Mouse (Mus musculus) lung, postnatal 36 days (tissue): ENCODE measurements around the gene Gpcpd1.
A peak's percentile ranks its signal among the peaks of the same experiment; 100 is the strongest.

ENCODE experiments used
- DNase-seq: peaks from one replicate; pipeline ENCODE4 v3.0.0; 2022; ENCODE audit warnings: mixed read lengths

The Gpcpd1 gene

DNA sequence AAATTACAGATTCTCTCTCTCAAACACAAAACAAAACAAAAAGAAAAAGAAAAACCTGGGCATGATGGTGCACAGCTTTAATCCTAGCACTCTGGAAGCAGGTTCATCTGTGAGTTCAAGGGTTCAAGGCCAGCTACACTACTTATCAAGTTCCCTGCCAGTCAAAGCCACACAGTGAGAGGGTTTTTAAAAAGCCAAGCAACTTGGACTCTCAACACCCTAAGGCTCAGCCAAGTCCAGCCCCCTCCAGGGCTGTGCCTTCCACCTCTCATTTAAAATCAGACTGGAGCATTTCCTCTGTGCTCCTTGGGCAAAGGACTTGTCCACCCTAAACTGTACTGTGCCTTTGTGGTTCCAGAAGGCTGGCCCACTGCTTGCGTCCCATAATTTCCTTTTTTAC lies 3.3 kb downstream of the Gpcpd1 start:
- no peak for DNase-seq

DNA sequence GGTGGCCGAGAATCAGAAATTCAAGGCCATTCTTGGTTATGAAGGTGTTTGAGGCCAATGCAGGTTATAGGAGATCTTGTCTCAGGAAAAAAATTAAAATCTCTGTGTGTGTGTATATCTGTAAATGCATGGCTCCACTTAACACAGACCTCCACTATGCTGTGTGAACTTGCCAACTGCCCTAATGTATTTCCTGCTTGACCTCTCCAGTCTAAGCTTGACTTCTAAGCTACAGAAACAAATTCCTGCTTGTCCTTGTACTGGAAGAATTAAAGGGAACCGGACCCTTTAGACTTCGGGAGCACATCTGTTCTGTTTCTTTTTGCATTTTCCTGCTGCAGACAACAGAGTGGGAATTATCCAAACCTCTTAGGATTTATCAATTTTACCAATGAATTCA lies 4.4 kb downstream of the Gpcpd1 start:
- no peak for DNase-seq

DNA sequence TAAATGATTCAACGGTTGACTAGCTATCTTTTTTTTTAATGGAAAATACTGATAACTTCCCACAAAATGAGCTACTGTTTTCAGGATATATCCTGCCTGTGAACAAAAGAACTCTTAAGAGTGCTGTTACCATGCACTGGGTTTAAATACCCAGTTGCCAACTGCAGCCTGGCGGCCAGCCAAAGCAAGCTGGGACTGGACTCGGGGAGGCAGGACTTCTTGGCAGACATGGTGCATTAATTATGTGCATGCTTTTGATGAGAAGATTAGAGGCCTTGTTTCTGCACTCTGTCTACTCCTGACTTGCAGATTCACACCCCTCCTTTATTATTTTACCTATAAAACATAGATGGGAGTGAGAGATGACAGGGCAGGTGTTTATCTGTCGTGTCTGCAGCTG lies 5.3 kb downstream of the Gpcpd1 start:
- peak; percentile 83 for DNase-seq

DNA sequence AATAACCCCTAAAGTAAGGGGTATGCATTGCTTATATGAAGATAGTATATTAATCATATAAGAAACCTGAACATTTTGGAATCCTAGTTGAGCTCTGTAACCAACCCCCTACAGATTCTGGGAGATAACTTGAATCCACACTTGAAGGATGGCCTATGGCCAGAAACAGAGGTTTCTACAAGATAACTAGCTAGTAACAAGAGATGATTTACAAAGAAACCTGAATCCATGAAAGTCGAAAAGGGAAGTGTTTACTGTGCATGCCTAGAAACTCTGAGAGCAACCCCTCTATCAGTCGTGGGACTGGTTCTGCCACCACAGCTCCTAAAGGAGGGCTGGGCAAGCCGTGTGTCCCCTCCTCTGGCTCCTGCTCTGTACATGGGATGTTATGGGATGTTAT lies 7.8 kb downstream of the Gpcpd1 start:
- no peak for DNase-seq

DNA sequence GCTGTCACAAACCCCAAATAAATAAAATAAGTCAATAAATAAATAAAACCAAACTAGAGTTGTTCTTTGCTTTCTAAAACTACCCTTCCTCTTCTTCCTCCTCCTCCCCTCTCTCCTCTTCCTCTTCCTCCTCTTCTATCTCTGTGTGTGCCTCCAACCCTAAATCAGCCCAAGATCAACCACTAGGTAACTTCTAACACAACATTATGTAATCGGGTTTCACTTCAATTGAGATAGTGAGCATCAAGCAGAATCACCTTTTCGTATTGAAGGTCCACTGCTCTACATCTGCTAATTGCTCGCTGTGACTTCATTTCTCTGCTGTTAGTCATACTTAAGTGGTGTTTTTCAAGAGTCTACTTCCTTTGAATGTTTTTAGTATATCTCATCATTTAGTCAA lies 8.8 kb downstream of the Gpcpd1 start:
- no peak for DNase-seq

DNA sequence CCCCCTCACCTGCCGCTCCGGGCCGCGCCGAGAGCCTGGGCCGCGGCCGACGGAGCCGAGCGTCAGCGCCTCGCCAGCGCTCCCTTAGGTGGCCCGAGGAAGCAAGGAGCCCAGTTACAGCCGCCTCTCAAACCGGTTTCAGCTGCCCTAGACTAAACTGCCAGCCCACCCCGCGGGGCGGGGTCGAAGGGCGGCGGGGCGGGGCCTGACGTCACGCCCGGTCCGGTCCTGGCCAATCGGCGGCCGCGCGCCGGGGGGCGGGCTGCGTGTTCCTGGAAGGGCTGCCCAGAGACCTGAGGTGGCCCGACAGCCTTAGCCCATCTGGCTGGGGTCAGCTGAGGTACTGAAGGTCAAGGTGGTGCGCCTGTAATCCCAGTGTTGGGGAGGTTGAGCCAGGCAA lies 9.5 kb downstream of the Gpcpd1 start:
- DNase-seq, result peak; percentile 99

DNA sequence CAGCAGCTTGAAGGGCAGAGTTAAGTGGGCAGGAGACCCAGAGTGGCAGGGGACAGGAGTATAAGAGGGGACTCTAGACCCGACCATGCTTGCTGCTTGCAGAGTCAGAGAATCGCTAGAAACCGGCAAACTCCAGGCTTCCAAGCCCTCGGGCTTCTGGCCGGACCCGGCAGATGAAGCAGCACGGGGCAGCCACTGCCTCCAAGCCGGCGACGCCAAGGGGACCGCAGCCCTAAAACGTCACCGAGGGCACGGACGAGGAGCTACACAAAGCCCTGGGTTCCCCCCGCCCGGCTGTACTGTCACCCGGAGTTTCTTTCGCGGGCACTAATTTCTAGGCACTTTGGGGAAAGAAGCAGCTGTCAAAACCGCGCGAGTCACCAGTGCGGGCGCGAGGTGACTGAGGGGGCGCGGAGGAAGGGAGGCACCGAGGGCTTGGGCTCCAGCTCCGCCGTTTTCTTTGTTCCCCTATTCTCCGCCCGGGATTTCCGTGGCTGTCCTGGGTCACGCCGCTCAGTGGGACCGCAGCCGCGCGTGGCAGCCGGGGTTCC lies 10.0 kb downstream of the Gpcpd1 start:
- DNase-seq, result peak; percentile 60

DNA sequence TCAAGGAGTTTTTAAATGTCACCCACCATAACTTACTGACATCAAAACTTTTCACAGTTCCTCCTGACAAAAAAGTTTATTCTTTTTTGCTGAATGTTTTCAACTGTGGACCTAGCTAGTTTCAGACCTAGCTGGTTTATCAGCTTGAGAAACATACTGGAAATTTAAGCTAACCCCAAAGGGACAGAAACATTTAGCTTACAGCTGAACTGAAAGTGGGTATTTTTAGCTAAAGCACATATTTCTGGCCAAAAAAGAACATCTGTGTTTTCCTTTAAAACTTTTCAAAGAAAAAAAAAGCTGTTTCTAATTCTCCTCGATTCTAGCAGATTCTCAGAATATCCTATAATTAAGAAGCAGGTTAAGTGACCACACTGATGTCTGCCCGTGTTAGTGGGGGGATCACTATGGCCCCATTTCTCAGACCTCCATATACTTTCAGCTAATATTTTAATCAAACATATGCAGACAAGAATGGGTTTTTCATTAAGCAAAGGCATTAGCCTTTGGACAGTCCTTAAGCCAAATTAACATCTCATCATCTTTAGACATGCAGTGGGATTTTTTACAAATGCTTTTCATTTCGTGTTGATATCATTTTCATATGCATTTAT lies 10.9 kb downstream of the Gpcpd1 start:
- no peak for DNase-seq

DNA sequence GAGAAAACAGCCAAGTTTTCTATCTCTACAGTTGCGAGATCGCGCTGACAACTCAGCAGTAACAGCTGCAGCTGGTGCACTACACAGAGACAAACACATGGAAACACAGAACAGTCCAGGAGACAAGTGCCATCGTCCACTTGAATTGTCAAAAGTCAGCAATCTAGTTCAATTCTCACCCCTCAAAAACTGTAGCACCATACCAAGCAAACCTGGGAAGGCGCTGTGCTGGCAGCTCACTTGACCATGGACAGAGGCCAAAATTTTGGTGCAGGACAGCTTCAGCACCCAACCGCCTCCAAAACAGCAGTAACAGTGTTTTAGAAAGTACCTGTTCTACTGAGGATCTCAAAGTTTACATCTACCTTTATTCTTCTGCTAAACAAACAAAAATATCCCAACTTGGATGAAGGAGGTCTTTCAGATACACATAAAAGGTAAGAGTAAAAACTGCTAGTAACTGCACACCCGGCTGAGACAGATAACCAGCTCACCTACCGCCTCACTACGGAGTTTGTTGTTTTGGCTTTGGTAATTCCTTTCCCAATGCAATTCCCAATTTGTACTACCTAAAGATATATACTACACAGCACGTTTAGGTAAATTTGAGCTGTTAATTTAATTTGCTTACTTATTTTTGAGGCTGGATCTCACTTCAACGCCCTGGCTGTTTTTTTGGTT lies 11.6 kb downstream of the Gpcpd1 start:
- peak; percentile 67 for DNase-seq

DNA sequence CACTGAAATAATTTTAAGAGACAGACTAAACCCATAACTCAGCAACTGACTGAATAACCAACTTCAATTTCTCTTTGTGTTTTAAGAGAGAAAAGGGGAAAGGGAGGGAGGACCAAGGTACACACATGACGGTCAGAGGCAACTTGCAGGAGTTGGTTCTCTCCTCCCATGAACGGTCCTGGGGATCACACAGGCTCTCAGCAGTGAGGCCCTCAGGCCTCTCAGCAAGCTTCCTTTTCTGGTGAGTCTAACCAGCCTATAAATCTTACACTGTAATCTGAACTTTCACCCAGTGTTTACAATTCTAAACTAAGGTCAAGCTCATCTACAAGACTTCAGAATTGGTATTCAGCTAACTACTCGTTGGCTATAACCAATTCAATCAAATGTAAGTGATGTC lies 12.3 kb downstream of the Gpcpd1 start:
- no peak for DNase-seq

DNA sequence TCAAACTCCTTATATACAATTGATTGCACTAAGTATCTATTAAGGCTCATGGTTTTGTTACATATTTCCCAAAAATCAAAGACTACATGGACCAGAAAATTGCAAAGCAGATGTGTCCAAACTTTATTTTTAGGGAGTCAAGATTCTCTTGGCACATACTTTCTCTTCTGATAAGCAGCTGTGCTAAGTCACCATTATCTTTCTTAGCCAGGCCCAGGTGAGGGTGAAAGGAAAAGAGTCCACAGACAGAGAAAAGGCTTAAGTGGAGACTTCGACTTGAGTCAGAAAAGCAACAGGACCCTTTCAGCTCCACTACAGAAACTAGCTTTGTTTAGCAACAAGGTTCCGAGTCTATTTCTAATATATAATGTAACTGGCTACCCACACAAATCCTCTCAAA lies 14.2 kb downstream of the Gpcpd1 start:
- DNase-seq, result no peak

DNA sequence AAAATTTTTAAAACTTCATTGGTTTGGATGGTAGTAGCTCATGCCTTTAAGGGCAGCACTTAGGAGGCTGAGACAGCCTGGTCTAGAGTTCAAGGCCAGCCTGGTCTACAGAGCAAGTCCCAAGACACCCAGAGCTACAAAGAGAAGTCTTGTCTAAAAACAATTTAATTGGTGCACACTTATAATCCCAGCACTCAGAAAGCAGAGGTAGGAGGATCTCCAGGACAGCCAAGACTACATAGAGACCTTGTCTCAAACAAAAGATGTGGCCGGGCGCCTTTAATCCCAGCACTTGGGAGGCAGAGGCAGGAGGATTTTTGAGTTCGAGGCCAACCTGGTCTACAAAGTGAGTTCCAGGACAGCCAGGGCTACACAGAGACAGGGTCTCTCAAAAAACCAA lies 14.9 kb downstream of the Gpcpd1 start:
- no peak for DNase-seq

DNA sequence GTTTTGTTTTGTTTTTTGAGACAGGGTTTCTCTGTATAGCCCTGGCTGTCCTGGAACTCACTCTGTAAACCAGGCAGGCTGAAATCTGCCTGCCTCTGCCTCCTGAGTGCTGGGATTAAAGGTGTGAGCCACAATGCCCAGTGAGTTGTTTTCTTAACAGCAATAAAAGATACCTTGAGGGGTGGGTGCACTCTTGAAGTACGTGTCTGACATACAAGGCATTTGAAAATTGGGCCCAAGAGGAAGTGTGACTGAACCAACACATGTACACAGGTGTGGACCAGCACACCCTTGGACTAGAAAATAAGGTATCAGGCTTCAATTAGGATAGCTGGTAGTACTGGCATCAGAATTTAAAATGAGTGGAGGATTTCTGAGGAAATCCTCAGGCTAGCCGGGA lies 16.2 kb downstream of the Gpcpd1 start:
- DNase-seq, result no peak

DNA sequence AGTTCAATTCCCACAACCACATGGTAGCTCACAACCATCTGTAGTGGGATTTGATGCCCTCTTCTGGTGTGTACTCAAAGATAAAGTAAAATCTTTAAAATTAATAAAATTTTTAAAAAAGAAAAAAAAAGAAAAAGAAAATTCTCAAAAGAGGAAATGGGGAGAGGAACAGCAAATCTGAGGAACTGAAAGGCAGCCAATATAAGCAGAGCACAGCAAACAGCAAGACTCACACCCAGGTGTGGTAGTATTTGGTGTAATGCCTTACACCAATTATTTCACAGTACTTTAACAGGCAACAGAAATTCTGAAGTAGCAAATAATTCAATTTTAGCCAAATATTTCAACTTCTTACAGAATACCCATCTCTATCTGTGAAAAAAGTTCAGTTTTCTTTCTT lies 16.7 kb downstream of the Gpcpd1 start:
- no peak for DNase-seq

DNA sequence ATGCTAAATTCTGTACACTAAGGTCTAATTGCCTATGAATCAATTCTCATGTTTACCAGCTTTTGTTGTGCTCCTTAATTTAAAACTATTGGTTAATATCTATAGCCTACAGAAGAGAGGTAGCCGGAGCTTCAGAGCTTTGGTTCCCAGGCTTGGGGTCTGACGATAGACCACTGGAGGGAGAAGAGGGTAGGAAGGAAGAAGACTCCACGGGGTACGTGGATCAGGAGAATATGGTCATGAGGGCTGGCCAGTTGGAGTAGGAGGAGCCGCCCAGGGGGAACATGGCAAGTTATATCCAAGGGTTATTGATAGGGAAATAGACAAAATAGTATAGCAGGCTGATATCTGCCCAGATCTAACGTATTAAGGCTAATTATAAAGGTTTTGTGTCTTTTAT lies 17.8 kb downstream of the Gpcpd1 start:
- DNase-seq, result no peak

DNA sequence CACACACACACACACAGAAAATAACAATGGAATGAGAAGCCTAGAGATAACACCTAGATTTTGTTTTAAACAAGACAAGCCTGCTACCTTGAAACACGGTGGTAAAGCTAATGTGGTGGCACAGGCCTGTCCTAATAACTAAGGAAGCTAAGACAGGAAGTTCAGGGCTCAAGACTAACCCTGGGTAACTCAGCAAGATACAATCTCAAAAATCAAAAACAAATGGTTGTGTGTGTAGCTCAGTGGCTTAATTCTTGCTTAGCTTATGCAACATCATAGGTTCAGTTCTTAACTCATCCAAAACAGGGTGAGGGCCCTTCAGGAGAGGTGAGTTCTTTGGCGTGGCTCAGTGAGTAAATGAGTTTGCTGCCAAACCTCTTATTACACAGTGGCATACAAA lies 20.1 kb downstream of the Gpcpd1 start:
- no peak for DNase-seq

DNA sequence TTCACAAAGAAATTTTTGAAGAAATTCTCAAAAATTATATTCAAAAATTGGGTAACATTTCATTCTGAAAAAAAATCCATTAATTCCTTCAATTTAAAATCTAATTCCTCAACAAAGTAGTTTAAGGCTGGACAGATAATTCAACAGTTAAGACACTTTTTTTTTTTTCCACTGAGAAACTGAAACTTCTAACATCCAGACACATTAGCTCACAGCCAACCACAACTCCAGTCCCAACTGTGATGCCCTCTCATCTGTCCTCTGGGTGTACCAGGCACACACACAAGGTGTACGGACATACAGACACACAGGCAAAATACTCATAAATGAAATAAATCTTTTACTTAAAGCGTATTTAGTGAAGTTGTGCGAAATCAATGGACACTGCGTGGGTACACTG lies 25.7 kb downstream of the Gpcpd1 start:
- no peak for DNase-seq

DNA sequence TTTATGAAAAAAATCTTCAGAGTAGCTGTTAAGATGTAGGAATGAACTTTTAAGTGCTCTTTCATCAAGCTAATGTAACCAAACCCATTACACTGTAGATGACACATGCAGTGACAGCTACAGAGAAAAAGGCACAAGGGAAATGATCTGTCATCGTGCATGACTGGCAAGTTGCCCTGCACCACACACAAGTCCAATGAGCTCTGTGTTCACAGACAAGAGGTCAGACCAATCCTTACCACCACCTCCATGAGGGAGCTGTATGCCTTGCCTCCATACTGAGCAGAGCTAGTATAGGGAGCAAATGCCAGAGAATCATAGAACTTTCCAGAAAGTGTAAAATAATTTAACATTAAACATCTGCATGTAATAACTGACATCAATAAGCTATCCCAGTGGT lies 59.7 kb downstream of the Gpcpd1 start:
- DNase-seq, result no peak

DNA sequence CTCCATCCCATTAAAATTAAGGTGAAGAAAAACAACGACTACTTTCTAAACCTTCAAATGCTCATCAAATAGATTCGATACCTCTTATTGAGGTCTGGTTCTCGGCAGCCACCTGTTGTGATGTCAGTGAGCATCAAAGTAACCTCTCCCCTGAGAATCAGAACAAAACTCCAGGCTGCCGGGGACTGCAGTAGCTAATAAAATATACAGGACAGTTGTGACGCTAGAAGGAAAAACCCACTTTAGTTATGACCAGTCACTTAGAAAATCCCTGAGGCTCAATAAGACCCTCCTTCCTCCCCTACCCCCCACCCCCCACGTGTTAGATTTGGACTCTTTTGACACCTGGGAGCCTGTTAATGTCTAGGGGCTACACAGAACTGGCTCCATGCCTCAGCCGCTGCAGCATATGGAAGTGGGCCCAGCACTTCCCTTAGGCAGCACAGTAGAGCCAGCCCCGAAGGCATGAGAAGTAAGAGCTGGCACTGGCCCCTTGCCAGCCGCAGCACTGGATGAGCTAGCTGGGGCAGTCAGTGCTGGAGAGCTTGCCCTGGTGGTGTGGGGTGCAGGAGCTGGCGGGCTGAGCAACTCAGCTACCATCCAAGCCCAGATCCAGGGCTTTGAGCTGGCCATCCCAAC lies 60.5 kb downstream of the Gpcpd1 start:
- DNase-seq, result no peak

DNA sequence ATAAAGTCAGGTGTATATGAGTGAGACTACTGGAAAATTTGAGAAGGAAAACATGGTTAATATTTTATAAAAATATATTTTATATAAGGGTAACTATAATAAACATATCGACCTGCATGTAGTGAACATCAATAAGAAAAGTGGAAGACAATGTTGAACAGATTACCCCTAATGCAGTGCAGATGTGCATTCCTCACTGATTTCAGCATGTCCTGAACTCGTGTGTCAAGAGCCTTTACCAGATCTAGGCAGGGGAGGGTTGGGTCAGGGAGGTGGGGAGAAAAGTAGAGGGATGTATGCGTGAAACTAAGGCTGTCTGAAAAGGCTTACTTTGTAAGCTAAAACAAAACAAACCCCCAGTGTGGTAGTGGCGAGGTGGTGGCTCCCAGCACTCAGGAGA lies 61.4 kb downstream of the Gpcpd1 start:
- DNase-seq, result no peak

DNA sequence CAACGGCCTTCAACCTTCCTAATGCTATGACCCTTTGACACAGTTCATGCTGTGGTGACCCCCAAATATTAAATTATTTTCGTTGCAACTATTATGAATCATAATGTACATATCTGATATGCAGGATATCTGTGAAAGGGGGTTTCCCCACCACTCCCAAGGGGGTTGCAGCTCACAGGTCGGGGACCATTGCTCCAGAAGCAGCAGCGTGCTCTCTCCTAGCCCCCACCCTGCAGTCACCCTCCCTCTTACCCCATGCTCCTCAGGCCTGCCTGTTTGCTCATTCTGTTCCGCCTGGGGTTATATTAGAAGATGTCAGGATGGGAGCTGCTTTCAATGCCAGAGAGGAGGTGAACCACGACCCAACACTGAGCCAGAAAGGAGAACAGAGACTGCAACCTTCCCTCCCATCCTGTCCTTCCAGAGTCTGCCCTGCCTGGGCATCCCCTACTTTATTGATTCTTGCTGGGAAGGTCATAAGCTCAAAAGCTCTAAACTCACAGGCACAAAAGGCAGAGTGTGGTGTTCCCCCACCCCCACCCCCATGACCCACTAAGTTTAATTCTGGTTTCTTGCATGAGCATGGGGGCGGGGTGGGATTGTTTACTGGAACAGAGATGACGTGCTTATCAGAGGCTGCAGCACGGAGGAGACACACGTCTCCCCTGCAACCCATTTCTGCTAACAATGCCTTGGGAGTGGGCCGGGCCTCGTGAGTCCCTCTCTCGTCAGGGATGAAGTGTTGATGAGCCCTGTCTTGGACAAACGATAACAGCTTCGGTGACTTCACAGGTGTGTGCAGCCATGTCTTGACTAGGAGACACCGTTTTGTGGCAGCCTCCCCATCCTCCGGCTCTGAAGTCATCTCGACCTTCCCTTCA lies 69.3 kb downstream of the Gpcpd1 start:
- no peak for DNase-seq

DNA sequence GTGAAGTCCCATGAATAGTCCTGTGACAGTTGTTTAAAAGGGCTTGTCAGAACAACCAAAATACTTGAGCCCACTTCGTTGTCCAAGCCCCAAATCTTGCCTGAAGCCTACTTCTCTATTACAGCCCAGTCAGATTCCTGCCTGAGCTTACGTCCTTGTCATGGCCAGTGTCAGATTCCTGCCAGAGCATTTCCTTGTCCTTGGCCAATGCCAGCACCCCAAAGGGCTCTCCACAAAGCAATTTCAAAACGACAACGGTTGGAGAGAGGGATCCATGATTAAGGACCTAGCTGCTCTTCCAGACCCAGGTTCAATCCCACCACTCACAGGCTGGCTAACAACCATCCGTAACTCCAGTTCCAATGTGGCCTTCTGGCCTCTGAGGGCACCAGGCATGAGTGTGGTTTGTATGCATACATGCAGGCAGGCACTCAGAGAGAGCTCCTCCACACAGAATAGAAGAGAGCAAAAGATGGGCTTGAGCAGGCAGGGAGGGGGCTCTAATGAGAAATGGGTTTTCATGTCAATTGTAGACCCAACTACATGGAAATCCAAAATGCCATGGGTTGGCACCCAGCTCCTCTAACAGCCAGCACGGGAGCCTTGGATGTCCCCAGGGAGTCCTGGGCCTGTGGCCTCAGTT lies 70.2 kb downstream of the Gpcpd1 start:
- DNase-seq, result no peak
